Mouse (Mus musculus): ENCODE measurements around the gene Ccdc85c.

Ccdc85c gene

GRCm38 (mm10) chr12:108274661-108275507 is at the start of gene Ccdc85c:
Gene Ccdc85c, minus strand, starts transcription at chr12:108275425.
- peak; percentile 77 for DNase-seq

- no peak for DNase-seq
Observed at GRCm38 (mm10) chr12:108320096-108320495, 44.9 kb upstream of the Ccdc85c start.

GRCm38 (mm10) chr12:108318499-108318898 is 43.3 kb upstream of the Ccdc85c start:
- no peak for DNase-seq

DNA sequence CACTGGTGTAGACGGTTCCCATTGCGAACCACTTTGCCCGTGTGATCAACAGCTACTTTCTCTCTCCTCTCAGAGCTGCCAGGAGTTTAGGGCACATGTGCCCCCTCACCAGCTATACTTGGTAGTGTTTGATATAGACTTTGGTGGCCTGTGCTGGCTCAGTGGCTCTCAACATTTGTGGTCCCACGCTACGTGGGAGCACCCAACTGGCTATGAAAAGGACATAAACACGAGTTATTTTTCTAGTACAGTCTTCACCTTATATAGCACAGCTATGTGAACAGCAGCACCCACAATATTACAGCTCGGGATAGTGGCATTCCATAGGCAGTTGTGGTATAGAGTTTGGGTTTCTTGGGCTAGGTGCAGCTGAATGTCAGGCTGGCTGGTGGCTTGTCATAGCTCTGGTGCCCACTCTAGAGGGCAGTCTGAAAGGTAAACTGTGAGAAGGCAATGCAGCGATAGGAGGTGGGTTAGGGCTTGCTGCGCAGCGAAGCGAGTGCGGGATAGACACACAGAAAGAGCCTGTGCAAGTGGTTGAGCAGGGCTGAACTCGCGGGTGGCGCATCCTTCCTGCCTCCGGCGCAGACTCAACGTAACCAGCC is 42.7 kb upstream of the Ccdc85c start:
- no peak for DNase-seq

DNA sequence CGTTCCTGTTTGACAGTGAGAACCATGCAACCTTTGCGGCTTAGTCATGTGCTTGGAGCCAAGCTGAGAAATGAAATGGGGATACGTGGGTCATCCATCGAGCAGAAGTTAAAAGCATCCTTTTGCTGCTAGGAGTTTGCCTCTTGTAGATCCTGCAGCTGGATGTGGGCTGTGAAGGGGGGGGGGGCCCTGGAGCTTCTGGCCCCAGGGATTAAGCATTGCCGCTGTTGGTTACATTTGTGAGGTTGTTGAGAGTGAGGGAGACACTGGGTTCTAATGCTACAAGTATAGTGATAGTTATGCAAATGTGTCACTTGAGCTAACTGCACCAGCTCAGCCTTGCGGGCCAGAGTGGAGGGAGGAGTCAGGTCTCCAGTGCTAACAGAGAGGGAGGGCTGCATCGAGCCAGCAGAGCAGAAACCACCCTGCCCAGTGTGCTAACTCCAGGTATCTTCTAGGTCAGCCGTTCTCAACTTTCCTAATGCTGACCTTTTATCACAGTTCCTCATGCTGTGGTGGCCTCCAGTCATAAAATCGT is 42.0 kb upstream of the Ccdc85c start:
- DNase-seq: no peak

- DNase-seq: no peak
Observed at GRCm38 (mm10) chr12:108316655-108317054, 41.4 kb upstream of the Ccdc85c start.

DNA sequence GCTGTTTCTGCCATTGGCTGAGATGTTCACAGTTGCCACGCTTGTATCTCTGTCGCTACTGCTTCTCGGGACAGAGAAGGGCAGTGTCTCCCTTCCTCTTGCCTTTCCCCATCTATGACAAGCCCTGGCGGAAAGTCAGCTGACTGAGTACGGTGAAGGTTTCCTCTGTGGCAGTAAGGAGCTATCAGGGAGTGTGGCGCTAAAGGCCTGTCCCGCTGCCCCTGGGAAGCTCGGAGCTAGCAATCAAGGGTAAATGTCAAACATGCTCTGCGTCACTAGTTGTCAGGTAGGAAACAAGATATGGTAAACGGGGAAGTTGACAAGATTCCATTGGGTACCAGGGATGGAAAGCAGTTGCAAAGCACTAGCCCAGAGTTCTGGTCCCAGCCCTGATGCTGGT is 40.6 kb upstream of the Ccdc85c start:
- no peak for DNase-seq

- no peak for DNase-seq
Observed at GRCm38 (mm10) chr12:108313244-108313772, 38.1 kb upstream of the Ccdc85c start.

- DNase-seq: no peak
Observed at GRCm38 (mm10) chr12:108312432-108312851, 37.2 kb upstream of the Ccdc85c start.

DNA sequence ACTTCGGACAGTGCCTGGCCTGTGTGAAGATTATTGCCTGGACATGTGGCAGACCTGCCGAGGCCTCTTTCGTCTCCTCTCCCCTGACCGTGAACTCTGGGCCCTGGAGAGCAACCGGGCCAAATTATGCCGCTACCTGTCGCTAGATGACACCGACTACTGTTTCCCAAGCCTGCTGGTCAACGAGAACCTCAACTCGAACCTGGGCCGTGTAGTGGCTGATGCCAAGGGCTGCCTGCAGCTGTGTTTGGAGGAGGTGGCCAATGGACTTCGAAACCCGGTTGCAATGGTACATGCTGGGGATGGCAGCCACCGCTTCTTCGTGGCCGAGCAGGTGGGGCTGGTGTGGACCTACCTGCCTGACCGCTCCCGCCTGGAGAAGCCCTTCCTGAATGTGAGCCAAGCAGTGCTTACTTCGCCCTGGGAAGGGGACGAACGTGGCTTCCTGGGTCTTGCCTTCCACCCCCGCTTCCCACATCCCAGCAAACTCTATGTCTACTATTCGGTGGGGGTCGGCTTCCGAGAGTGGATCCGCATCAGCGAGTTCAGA is 36.6 kb upstream of the Ccdc85c start:
- no peak for DNase-seq

GRCm38 (mm10) chr12:108310456-108311027 is 35.3 kb upstream of the Ccdc85c start:
- no peak for DNase-seq

DNA sequence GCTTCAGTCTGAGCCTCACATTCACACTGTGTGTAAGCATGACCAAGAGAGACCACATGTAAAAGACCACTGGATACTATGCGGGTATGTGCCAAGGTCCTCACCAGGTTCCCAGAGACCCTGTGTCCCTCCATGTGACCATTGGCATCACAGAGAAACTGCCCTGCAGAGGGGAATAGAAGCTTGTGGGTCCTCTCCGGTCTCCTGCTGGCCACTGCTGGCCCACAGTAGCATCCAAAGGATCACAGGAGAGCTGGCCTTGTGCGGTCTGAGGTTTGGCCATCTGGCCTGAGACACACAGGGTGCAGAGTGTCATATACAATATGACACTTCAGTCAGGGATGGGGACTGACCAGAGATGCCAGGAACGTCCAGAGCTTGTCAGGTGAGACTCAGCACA is 34.8 kb upstream of the Ccdc85c start:
- DNase-seq: no peak

DNA sequence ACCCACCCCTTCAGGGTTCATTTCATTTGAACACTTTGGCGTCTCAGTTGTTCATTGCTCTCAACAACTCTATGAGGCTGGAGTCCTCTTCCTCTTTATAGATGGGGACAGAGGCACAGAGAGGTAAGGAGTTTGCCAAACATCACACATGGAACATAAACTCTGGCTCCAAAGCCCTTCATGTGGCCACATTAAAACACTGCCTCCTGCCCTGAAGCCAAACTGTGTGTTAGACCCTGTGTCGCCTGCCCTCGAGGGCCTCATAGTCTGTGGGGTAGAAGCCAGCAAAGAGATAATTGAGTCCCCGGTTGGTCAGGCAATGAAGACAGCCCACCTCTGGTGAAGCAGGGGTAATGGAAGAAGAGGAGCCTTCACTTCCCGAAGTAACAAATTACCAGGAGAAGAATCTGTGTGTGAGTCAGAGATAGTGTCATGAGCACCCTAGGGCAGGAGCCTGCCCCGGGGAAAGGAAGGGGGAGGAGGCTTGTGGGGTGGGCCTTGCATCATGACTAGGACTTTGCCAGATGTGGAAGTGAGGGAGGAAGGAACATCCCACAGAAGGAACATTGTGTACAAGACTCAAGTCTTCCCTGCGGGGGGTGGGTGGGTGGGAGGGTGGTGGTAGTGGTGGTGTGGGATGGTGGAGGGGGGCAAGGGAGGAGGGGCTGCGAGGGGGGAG is 34.0 kb upstream of the Ccdc85c start:
- DNase-seq: no peak

DNA sequence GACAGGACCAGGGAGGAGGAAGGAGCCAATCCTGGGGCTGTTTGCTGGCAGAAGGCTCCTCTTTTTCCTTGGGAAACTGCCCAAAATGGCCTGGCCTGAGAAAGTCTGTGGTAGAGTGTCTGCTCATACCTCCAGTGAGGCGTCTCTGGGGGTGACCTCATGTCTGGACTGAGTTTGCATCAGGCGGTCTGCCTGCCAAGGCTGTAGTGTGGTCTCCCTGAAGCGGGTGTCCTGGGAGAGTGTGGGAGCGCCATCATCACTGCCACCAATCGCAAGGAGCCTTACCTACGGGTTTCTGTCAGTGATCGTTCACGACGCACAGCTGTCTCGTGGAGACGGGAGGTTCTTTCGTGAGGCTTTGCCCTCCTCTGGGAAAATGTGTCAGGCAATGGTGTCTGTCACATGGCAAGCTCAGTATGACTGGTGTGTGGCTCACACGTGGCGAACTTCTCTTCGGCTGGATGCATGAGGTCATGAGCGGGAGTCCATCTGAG is 33.2 kb upstream of the Ccdc85c start:
- no peak for DNase-seq

DNA sequence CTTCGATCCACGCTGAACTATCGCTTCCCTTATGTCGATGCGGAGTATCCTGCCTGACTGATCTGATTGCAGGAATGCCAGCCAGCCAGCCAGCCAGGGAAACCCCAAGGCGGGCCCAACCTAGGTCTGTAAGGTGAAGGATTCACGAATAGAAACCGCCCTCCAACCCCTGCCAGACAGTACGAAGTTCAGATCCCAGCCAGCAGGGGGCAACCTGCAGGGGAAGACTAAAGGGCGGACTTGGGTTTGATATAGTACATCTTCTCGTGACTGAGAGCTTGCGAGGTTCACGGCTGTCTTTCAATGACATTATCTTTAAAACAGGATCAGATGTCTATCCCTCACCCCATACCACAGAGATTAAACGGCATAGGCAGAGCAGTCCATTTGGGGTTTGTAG is 32.3 kb upstream of the Ccdc85c start:
- DNase-seq: no peak

DNA sequence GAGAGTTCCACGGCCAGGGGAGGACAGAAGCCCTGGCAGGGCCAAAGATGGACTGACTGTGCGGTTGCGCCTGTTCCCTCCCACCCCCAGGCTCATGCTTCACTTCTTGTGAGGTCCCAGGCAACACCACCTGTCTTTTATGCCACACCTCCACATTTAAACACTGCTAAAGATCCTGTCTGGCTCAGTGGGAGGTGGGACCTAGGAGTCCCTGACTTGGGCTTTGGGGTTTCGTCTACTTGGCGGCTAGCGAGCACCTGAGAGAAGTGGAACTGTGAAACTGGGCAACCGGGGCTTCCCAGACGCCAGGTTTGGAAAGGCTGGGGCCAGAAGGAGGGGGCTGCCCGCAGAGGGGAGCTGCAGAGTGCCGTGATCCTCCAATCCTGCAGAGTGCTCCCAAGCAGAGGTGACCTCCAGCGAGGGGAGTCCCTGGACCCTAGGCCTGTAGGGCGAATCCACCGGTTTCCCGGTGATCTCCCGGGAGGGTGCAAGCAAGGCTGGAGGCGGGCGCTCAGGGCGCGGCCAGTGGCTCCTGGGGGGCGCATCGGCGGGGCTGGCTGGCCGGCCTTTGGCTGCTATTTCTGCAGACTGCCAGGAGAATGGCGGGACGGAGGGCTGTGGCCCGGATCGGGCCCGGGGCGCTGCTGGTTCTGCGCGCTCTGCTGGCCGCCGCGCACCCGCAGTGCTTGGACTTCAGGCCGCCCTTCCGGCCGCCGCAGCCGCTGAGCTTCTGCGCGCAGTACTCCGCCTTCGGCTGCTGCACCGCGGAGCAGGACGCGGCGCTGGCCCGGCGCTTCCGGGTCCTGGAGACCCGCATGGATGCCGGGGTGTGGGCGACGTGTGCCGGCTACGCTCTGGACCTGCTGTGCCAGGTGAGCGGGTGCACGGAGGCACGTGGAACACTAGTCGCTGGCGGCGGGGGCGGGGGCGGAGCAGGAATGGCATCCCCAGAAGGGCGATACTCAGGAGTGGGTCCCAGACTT is 30.9 kb upstream of the Ccdc85c start, which contains the start of gene Hhipl1:
Gene Hhipl1 (plus strand): TSS at position 459 of the 983 bp plus-strand sequence.
- no peak for DNase-seq

DNA sequence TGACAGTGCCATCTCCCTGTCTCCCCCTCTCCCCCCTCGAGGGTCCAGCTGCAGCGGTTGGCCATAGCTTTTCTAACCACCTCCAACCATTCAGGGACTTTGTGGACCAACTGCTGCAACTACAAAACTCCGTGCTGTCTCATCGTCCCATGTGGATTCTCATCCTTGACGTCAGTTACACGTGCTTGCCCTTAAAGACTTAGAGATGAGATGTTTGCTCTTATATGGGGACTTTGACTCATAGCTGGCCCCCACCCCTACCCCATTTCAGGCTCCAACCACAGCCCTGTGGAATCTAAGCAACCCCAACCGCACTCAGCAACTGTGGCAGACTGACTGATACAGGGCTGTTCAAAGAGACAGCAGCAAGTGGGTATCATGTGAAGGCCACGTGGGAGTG is 29.9 kb upstream of the Ccdc85c start:
- DNase-seq: no peak

DNA sequence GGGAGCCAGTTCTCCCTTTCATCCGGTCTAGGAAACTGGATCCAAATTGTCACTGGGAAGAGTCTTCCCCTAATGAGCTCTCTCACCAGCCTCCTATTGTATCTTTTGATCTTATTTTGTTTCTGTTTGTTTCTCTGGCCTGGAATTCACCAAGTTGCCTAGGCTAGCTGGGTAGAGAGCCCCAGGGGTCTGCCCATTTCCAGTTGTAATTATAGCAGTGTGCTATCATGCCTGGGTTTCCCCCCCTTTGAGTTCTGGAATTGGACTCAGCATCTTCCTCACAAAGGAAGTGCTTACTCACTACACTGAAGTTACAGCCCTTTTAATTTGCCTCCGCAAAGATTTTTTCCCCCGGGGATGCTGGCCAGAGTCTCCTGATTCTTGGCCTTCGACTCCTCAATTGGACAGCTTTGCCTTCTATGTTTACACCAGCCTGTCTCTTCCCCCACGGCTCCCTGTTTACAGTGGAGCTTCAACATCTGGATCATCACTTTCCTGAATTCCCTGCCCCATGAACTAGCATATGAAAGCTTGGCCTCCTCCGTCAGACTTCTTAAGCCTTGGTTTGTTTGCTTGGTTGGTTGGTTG is 28.6 kb upstream of the Ccdc85c start:
- DNase-seq: no peak

GRCm38 (mm10) chr12:108301006-108301405 is 25.8 kb upstream of the Ccdc85c start:
- no peak for DNase-seq

- no peak for DNase-seq
Observed at GRCm38 (mm10) chr12:108297033-108297432, 21.8 kb upstream of the Ccdc85c start.

DNA sequence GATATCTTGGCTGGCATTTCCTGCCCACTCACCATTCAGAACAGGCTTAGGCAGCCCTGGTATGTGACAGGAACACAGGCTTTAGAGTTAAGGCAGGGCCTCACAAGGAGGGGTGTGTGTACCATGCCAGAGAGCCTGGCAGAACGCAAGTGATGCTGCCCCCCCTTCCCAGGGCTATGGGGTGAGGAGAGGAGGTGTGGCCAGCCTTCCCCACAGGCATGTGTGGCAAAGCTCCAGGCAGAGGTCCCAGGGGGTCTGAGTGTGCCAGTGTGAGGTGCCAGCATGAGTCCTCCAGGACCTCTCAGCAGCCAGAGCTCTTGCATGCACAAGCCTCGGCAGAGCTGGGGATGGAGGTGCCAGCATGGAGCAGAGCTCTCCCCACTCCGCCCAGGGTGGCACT is 19.4 kb upstream of the Ccdc85c start:
- DNase-seq: no peak
